Mouse (Mus musculus): ENCODE measurements around the gene Mcidas.

The Mcidas gene

GRCm38 (mm10) chr13:112993531-112994152 is at the start of gene Mcidas:
Gene Mcidas, plus strand, starts transcription at chr13:112993845.
- DNase-seq: peak; percentile 14

- DNase-seq: peak; percentile 9
These were observed 48.3 kb upstream of the Mcidas start for GRCm38 (mm10) chr13:112945312-112945711.

- no peak for DNase-seq
These were observed 47.7 kb upstream of the Mcidas start for GRCm38 (mm10) chr13:112945900-112946299.

GRCm38 (mm10) chr13:112954067-112954466 is 39.6 kb upstream of the Mcidas start:
- DNase-seq: no peak

- no peak for DNase-seq
These were observed 30.6 kb upstream of the Mcidas start for GRCm38 (mm10) chr13:112963081-112963480.

- DNase-seq: no peak
These were observed 29.2 kb upstream of the Mcidas start for GRCm38 (mm10) chr13:112964421-112964820.

GRCm38 (mm10) chr13:112967267-112967666 is 26.4 kb upstream of the Mcidas start:
- DNase-seq: no peak

GRCm38 (mm10) chr13:112976720-112977119 is 16.9 kb upstream of the Mcidas start:
- no peak for DNase-seq

- no peak for DNase-seq
These were observed 7.8 kb upstream of the Mcidas start for GRCm38 (mm10) chr13:112985605-112986450.

GRCm38 (mm10) chr13:112986451-112986950 is 7.1 kb upstream of the Mcidas start:
- no peak for DNase-seq

- peak; percentile 74 for DNase-seq
These were observed 6.1 kb upstream of the Mcidas start, which contains the start of gene Ccno for GRCm38 (mm10) chr13:112987532-112987943. Gene Ccno, plus strand, starts transcription at chr13:112987802.

- no peak for DNase-seq
These were observed 5.7 kb upstream of the Mcidas start for GRCm38 (mm10) chr13:112987991-112988390.

- no peak for DNase-seq
These were observed 4.8 kb upstream of the Mcidas start for GRCm38 (mm10) chr13:112988866-112989265.

- DNase-seq: no peak
These were observed 4.1 kb upstream of the Mcidas start for GRCm38 (mm10) chr13:112989541-112989940.

- DNase-seq: no peak
These were observed 3.3 kb upstream of the Mcidas start for GRCm38 (mm10) chr13:112990346-112990745.

- peak; percentile 46 for DNase-seq
These were observed 546 bp downstream of the Mcidas start for GRCm38 (mm10) chr13:112994191-112994590.

GRCm38 (mm10) chr13:112996407-112996806 is 2.8 kb downstream of the Mcidas start:
- no peak for DNase-seq

- no peak for DNase-seq
These were observed 3.7 kb downstream of the Mcidas start for GRCm38 (mm10) chr13:112997369-112997768.

- DNase-seq: peak; percentile 12
These were observed 5.0 kb downstream of the Mcidas start for GRCm38 (mm10) chr13:112998427-112999201.

- DNase-seq: no peak
These were observed 6.4 kb downstream of the Mcidas start for GRCm38 (mm10) chr13:113000090-113000489.

GRCm38 (mm10) chr13:113000576-113001318 is 7.1 kb downstream of the Mcidas start:
- no peak for DNase-seq

GRCm38 (mm10) chr13:113012683-113013082 is 19.0 kb downstream of the Mcidas start:
- DNase-seq: no peak

Measured in cerebellum, adult 9-11 months (tissue).